Mouse (Mus musculus) myocyte (in vitro differentiated cells): Measurements from ENCODE around the gene Kcna7.

ENCODE experiments used
- CEBPB ChIP-seq: IDR thresholded peaks from 2 replicates; pipeline ENCODE4 v1.6.1; 2011; ENCODE audit warnings: mild to moderate bottlenecking, moderate library complexity; ENCODE audit not compliant: poor library complexity, insufficient read depth, severe bottlenecking
- E2F4 ChIP-seq: IDR thresholded peaks from one replicate; pipeline ENCODE4 v1.6.1; 2011; ENCODE audit warnings: mild to moderate bottlenecking, control low read depth, moderate library complexity; ENCODE audit not compliant: insufficient read depth
- MAX ChIP-seq: IDR thresholded peaks from one replicate; pipeline ENCODE4 v1.6.1; 2011; ENCODE audit warnings: low read depth, mild to moderate bottlenecking, control low read depth
- MYOD1 ChIP-seq, 3 experiments: IDR thresholded peaks; one replicate each; pipeline ENCODE4 v1.6.1; 2011; ENCODE audit warnings: control low read depth in 2 of 3, low read depth in 2 of 3, mild to moderate bottlenecking in 2 of 3, moderate library complexity in 1 of 3; ENCODE audit not compliant: insufficient read length in 2 of 3, control insufficient read depth in 1 of 3
- MYOG ChIP-seq, 3 experiments: IDR thresholded peaks; one replicate each; pipeline ENCODE4 v1.6.1; 2011; ENCODE audit warnings: control low read depth in 2 of 3, low read depth in 2 of 3, mild to moderate bottlenecking in 2 of 3; ENCODE audit not compliant: insufficient read length in 2 of 3, control insufficient read depth in 1 of 3, insufficient read depth in 1 of 3
- POLR2A ChIP-seq: IDR thresholded peaks from one replicate; pipeline ENCODE4 v1.6.1; 2011; ENCODE audit warnings: low read depth, mild to moderate bottlenecking, control low read depth, moderate library complexity; ENCODE audit not compliant: insufficient read length
- POLR2AphosphoS2 ChIP-seq: IDR thresholded peaks from one replicate; pipeline ENCODE4 v1.6.1; 2011; ENCODE audit warnings: low read depth, control low read depth; ENCODE audit not compliant: insufficient read length
- REST ChIP-seq: IDR thresholded peaks from one replicate; pipeline ENCODE4 v1.6.1; 2011; ENCODE audit warnings: mild to moderate bottlenecking, control low read depth, moderate library complexity; ENCODE audit not compliant: insufficient read depth, insufficient read length
- SRF ChIP-seq: IDR thresholded peaks from one replicate; pipeline ENCODE4 v1.6.1; 2011; ENCODE audit warnings: low read depth; ENCODE audit not compliant: control insufficient read depth, insufficient read length
- USF1 ChIP-seq: IDR thresholded peaks from one replicate; pipeline ENCODE4 v1.6.1; 2011; ENCODE audit warnings: low read depth, mild to moderate bottlenecking, control low read depth, moderate library complexity

DNA sequence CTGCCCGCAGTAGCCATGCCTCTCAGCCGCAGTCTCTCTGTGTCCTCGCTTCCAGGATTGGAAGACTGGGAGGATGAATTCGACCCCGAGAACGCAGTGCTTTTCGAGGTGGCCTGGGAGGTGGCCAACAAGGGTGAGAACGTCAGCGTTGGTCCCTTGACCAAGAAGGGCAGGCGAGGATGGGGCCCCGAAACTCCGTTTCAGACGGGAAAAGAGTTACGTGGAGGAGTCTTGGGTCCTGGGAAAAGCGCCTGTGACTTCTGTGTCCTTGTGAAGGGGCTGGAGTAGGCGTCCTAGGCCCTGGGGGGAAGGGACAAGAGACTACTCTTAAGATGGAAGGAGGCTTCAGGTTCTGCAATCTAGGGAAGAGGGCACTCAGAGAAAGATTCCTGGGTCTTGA is 29.6 kb downstream of the Kcna7 start:
- no peak for TF ChIP-seq MYOG (IDR thresholded peaks at IDR 0.05; ENCODE audit: control insufficient read depth in 1 of 3, insufficient read depth in 1 of 3, insufficient read length in 2 of 3, low read depth in 2 of 3)
- no peak for TF ChIP-seq E2F4
- TF ChIP-seq POLR2A = no peak
- no peak for TF ChIP-seq MAX
- no peak for TF ChIP-seq SRF
- TF ChIP-seq REST = no peak
- no peak for TF ChIP-seq USF1
- TF ChIP-seq POLR2AphosphoS2 = no peak
- no peak for TF ChIP-seq CEBPB
- no peak for TF ChIP-seq MYOD1 (IDR thresholded peaks at IDR 0.05; ENCODE audit: control insufficient read depth in 1 of 3, insufficient read length in 2 of 3, low read depth in 2 of 3)
